In the genomic region with DNA sequence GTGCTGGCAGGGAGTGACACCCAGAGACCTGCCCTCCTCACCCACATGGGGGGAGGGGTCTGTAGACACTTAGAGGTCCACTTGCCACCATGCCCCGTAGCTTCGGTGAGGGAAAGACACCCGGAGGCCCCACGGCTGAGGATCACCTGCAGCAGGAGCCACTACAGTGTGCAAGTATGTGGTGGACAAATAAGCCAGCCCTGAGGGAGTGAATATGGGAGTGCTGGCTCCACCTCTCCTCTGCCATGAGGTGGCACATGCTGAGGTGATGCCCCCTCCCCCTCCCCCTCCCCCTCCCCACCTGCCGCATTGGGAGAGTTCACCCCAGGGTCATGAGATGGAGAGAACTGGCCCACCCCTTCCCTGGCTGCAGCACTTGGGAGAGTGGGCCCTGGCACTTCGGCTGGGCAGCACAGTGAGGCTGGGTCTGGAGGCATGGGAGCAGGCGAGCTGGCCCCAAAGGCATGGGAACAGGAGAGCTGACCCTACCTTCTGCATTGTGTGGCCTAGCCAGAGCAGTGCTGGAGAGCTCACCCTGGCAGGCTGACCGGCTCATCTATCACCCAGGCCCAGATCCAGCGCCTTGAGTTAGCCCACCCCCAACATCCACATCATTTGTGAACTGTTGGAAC, we compare ENCODE assay signal across 18 mouse cellular contexts. TPM values are rescaled to one million over a fixed set of nuclear protein-coding genes. Genes with fewer than 3 reads are reported as not detected.
"Had no signal": no experiment of that assay in that cellular context is flagged by ENCODE, and none has a peak within 500 bp of the region (broad histone marks: within the 10 kb centered on the region; RNA-seq: fewer than 3 reads in every experiment).

No protein-coding gene starts in this region.

- DNase-seq: kidney, adult 18-20 months; kidney, postnatal 14 days; liver, embryonic 13.5 days; lung, postnatal 14 days; right cerebral cortex, postnatal 4 days; spleen, adult 18-20 months; thymus, postnatal 4 days had no signal

- H3K27me3 ChIP-seq: liver, embryonic 13.5 days; midbrain, embryonic 15.5 days; neural tube, embryonic 12.5 days had no signal

- H3K4me3 ChIP-seq: limb, embryonic 10.5 days; liver, embryonic 13.5 days; midbrain, embryonic 15.5 days; neural tube, embryonic 12.5 days had no signal

- ATAC-seq: hindbrain, postnatal 0 days; midbrain, embryonic 15.5 days had no signal

- H3K9me3 ChIP-seq: limb, embryonic 10.5 days; liver, embryonic 13.5 days; midbrain, embryonic 15.5 days; neural tube, embryonic 12.5 days had no signal

- H3K4me1 ChIP-seq: limb, embryonic 10.5 days; liver, embryonic 13.5 days; midbrain, embryonic 15.5 days; neural tube, embryonic 12.5 days had no signal

- H3K27ac ChIP-seq: hindbrain, postnatal 0 days; limb, embryonic 10.5 days; liver, embryonic 13.5 days; midbrain, embryonic 15.5 days; neural tube, embryonic 12.5 days had no signal

- H3K36me3 ChIP-seq: limb, embryonic 10.5 days; liver, embryonic 13.5 days; midbrain, embryonic 15.5 days; neural tube, embryonic 12.5 days had no signal

- H3K9ac ChIP-seq: liver, embryonic 13.5 days; midbrain, embryonic 15.5 days; neural tube, embryonic 12.5 days had no signal

- H3K4me2 ChIP-seq: liver, embryonic 13.5 days; midbrain, embryonic 15.5 days; neural tube, embryonic 12.5 days had no signal

RNA-seq across cellular contexts. Expression of gene Scnn1b, which starts 16.2 kb away (rescaled TPM):
- total RNA-seq: layer of hippocampus, adult 8-10 months; left cerebral cortex, adult 18-20 months; left cerebral cortex, postnatal 14 days; megakaryocyte progenitor cell, adult 5-6 weeks; monocyte, adult 5-6 weeks; neutrophil, adult 5-6 weeks had no signal
- polyA plus RNA-seq: large intestine, adult 2 months; limb, embryonic 10.5 days; liver, embryonic 13.5 days; neural tube, embryonic 12.5 days had no signal
